Mouse (Mus musculus) lung, adult 2 months (tissue): Measurements from ENCODE around the gene Pde4d.

Experiments used
- CTCF ChIP-seq: fragments of 200-500 bp; IDR thresholded peaks from 2 replicates; pipeline ENCODE4 v1.5.1; 2011; ENCODE audit warnings: mild to moderate bottlenecking, low read length, control low read depth; ENCODE audit not compliant: insufficient read depth
- POLR2A ChIP-seq: fragments of 200-500 bp; IDR thresholded peaks from 2 replicates; pipeline ENCODE4 v1.6.1; 2011; ENCODE audit warnings: low read depth, mild to moderate bottlenecking, control low read depth, low read length, borderline replicate concordance; ENCODE audit errors: extremely low read depth

GRCm38 (mm10) chr13:109957953-109958352, 1508.2 kb downstream of the Pde4d start:
- TF ChIP-seq CTCF = no peak
- TF ChIP-seq POLR2A = no peak
